Mouse (Mus musculus): Measurements from ENCODE around the gene Myo19. TPM values are rescaled to one million over a fixed set of nuclear protein-coding genes. Genes with fewer than 3 reads are reported as not detected.

Gene Myo19
- polyA plus RNA-seq, 1 experiment from 2014 or later, result 7.7 TPM

GRCm38 (mm10) chr11:84904597-84905144 lies 24.7 kb downstream of the Myo19 start:
- Histone ChIP-seq H3K4me1 (ENCODE audit: control insufficient read depth, insufficient read depth, low read length) (no peaks in the 10 kb centered on the region), H3K9me3 (ENCODE audit: control insufficient read depth, low read length) (no peaks in the 10 kb centered on the region), H3K36me3 (ENCODE audit: control insufficient read depth, insufficient read depth, low read length) (peaks cover 37% of the 10 kb centered on the region), H3K4me3 (ENCODE audit: low read depth, low read length) (no peak overlapping the region), H3K9ac (ENCODE audit: low read length) (no peak overlapping the region), H3K27me3 (ENCODE audit: control insufficient read depth, insufficient read depth, low read length) (no peaks in the 10 kb centered on the region), H3K27ac (ENCODE audit: low read depth, low read length) (no peak overlapping the region), H3K4me2 (no peak overlapping the region)
- no peak for DNase-seq (ENCODE audit: low spot score, missing footprints)
- WGBS, result 82% methylated on average over 9 of the region's 9 CpGs
- no peak for ATAC-seq (ENCODE audit: low FRiP score)

- Histone ChIP-seq H3K27me3 (ENCODE audit: control insufficient read depth, insufficient read depth, low read length) (no peaks in the 10 kb centered on the region), H3K36me3 (ENCODE audit: control insufficient read depth, insufficient read depth, low read length) (peaks cover 41% of the 10 kb centered on the region), H3K4me1 (ENCODE audit: control insufficient read depth, insufficient read depth, low read length) (no peaks in the 10 kb centered on the region), H3K9me3 (ENCODE audit: control insufficient read depth, low read length) (no peaks in the 10 kb centered on the region), H3K27ac (ENCODE audit: low read depth, low read length) (no peak overlapping the region), H3K4me2 (no peak overlapping the region), H3K4me3 (ENCODE audit: low read depth, low read length) (no peak overlapping the region), H3K9ac (ENCODE audit: low read length) (no peak overlapping the region)
- DNase-seq (ENCODE audit: low spot score, missing footprints), result no peak
- 87% methylated on average over 3 of the region's 3 CpGs for WGBS
- no peak for ATAC-seq (ENCODE audit: low FRiP score)
These were observed 27.1 kb downstream of the Myo19 start for GRCm38 (mm10) chr11:84907081-84907480.

- Histone ChIP-seq H3K9ac (ENCODE audit: low read length) (no peak overlapping the region), H3K9me3 (ENCODE audit: control insufficient read depth, low read length) (no peaks in the 10 kb centered on the region), H3K27me3 (ENCODE audit: control insufficient read depth, insufficient read depth, low read length) (no peaks in the 10 kb centered on the region), H3K36me3 (ENCODE audit: control insufficient read depth, insufficient read depth, low read length) (peaks cover 36% of the 10 kb centered on the region), H3K27ac (ENCODE audit: low read depth, low read length) (no peak overlapping the region), H3K4me1 (ENCODE audit: control insufficient read depth, insufficient read depth, low read length) (no peaks in the 10 kb centered on the region), H3K4me3 (ENCODE audit: low read depth, low read length) (no peak overlapping the region), H3K4me2 (no peak overlapping the region)
- no peak for ATAC-seq (ENCODE audit: low FRiP score)
- 95% methylated on average over 6 of the region's 6 CpGs for WGBS
- DNase-seq (ENCODE audit: low spot score, missing footprints), result no peak
These were observed 28.5 kb downstream of the Myo19 start for GRCm38 (mm10) chr11:84908480-84908879.

- no peak overlapping the region for H3K4me2 ChIP-seq
- 91% methylated on average over 4 of the region's 4 CpGs for WGBS
- no peak overlapping the region for H3K4me3 ChIP-seq (ENCODE audit: low read depth, low read length)
- no peak for DNase-seq (ENCODE audit: low spot score, missing footprints)
- peaks cover under 1% of the 10 kb centered on the region; the same call in 1 of the 2 replicates for H3K4me1 ChIP-seq (ENCODE audit: control insufficient read depth, insufficient read depth, low read length)
- H3K27ac ChIP-seq (ENCODE audit: low read depth, low read length), result no peak overlapping the region
- no peaks in the 10 kb centered on the region for H3K27me3 ChIP-seq (ENCODE audit: control insufficient read depth, insufficient read depth, low read length)
- no peaks in the 10 kb centered on the region for H3K9me3 ChIP-seq (ENCODE audit: control insufficient read depth, low read length)
- no peak overlapping the region for H3K9ac ChIP-seq (ENCODE audit: low read length)
- ATAC-seq (ENCODE audit: low FRiP score), result no peak
- H3K36me3 ChIP-seq (ENCODE audit: control insufficient read depth, insufficient read depth, low read length), result peaks cover 36% of the 10 kb centered on the region
These were observed 30.5 kb downstream of the Myo19 start for GRCm38 (mm10) chr11:84910411-84910810.

- no peak overlapping the region for H3K4me3 ChIP-seq (ENCODE audit: low read depth, low read length)
- ATAC-seq (ENCODE audit: low FRiP score), result no peak
- 86% methylated on average over 5 of the region's 5 CpGs for WGBS
These were observed 34.7 kb downstream of the Myo19 start for GRCm38 (mm10) chr11:84914673-84915072.

GRCm38 (mm10) chr11:84916053-84916702 lies 36.2 kb downstream of the Myo19 start, which contains the start of gene Znhit3:
TSS of gene Znhit3 (minus strand) at chr11:84916366.
- Histone ChIP-seq H3K4me2 (peak within 1 kb of the TSS; percentile 68), H3K36me3 (ENCODE audit: control insufficient read depth, insufficient read depth, low read length) (peaks cover 9% of the 10 kb centered on the region), H3K27ac (ENCODE audit: low read depth, low read length) (no peak within 1 kb of the TSS), H3K27me3 (ENCODE audit: control insufficient read depth, insufficient read depth, low read length) (no peaks in the 10 kb centered on the region), H3K4me1 (ENCODE audit: control insufficient read depth, insufficient read depth, low read length) (peaks cover 4% of the 10 kb centered on the region; the same call in 1 of the 2 replicates), H3K9me3 (ENCODE audit: control insufficient read depth, low read length) (no peaks in the 10 kb centered on the region), H3K4me3 (ENCODE audit: low read depth, low read length) (peak within 1 kb of the TSS; percentile 93), H3K9ac (ENCODE audit: low read length) (peak within 1 kb of the TSS; percentile 88)
- 3% methylated on average over 34 of the region's 34 CpGs for WGBS
- DNase-seq (ENCODE audit: low spot score, missing footprints) (peak; percentile 93), ATAC-seq (ENCODE audit: low FRiP score) (peak; percentile 90)

More at GRCm38 (mm10) chr11:84914673-84915072, 34.7 kb downstream of the Myo19 start:
- Histone ChIP-seq H3K36me3 (ENCODE audit: control insufficient read depth, insufficient read depth, low read length) (peaks cover 19% of the 10 kb centered on the region), H3K4me1 (ENCODE audit: control insufficient read depth, insufficient read depth, low read length) (peaks cover 4% of the 10 kb centered on the region; the same call in 1 of the 2 replicates), H3K9ac (ENCODE audit: low read length) (no peak overlapping the region), H3K9me3 (ENCODE audit: control insufficient read depth, low read length) (no peaks in the 10 kb centered on the region), H3K27me3 (ENCODE audit: control insufficient read depth, insufficient read depth, low read length) (no peaks in the 10 kb centered on the region), H3K27ac (ENCODE audit: low read depth, low read length) (no peak overlapping the region), H3K4me2 (no peak overlapping the region)
- DNase-seq (ENCODE audit: low spot score, missing footprints), result no peak

GRCm38 (mm10) chr11:84916703-84917300 lies 36.9 kb downstream of the Myo19 start:
- no peaks in the 10 kb centered on the region for H3K27me3 ChIP-seq (ENCODE audit: control insufficient read depth, insufficient read depth, low read length)
- peak overlapping the region; percentile 48 for H3K4me2 ChIP-seq
- H3K9me3 ChIP-seq (ENCODE audit: control insufficient read depth, low read length), result no peaks in the 10 kb centered on the region
- DNase-seq (ENCODE audit: low spot score, missing footprints) (peak; percentile 84), ATAC-seq (ENCODE audit: low FRiP score) (no peak)
- H3K27ac ChIP-seq (ENCODE audit: low read depth, low read length), result no peak overlapping the region
- peaks cover 4% of the 10 kb centered on the region; the same call in 1 of the 2 replicates for H3K4me1 ChIP-seq (ENCODE audit: control insufficient read depth, insufficient read depth, low read length)
- WGBS, result 58% methylated on average over 7 of the region's 7 CpGs
- peak overlapping the region; percentile 88 for H3K9ac ChIP-seq (ENCODE audit: low read length)
- peak overlapping the region; percentile 93 for H3K4me3 ChIP-seq (ENCODE audit: low read depth, low read length)
- H3K36me3 ChIP-seq (ENCODE audit: control insufficient read depth, insufficient read depth, low read length), result peaks cover 5% of the 10 kb centered on the region; the same call in 1 of the 2 replicates

GRCm38 (mm10) chr11:84918425-84918824 lies 38.5 kb downstream of the Myo19 start:
- no peaks in the 10 kb centered on the region for H3K9me3 ChIP-seq (ENCODE audit: control insufficient read depth, low read length)
- no peak overlapping the region for H3K4me3 ChIP-seq (ENCODE audit: low read depth, low read length)
- no peak overlapping the region; the same call in 1 of the 2 replicates for H3K4me2 ChIP-seq
- ATAC-seq (ENCODE audit: low FRiP score) (0 out of 2 replicates have a peak, but pooled peaks have one; percentile 70), DNase-seq (ENCODE audit: low spot score, missing footprints) (peak; percentile 99)
- H3K27me3 ChIP-seq (ENCODE audit: control insufficient read depth, insufficient read depth, low read length), result no peaks in the 10 kb centered on the region
- H3K9ac ChIP-seq (ENCODE audit: low read length), result no peak overlapping the region
- WGBS, result 4% methylated on average over 16 of the region's 16 CpGs
- H3K36me3 ChIP-seq (ENCODE audit: control insufficient read depth, insufficient read depth, low read length), result no peaks in the 10 kb centered on the region; the same call in 1 of the 2 replicates
- no peak overlapping the region for H3K27ac ChIP-seq (ENCODE audit: low read depth, low read length)
- H3K4me1 ChIP-seq (ENCODE audit: control insufficient read depth, insufficient read depth, low read length), result peaks cover 4% of the 10 kb centered on the region; the same call in 1 of the 2 replicates

- H3K27me3 ChIP-seq (ENCODE audit: control insufficient read depth, insufficient read depth, low read length), result no peaks in the 10 kb centered on the region
- H3K4me2 ChIP-seq, result no peak overlapping the region
- WGBS, result 42% methylated on average over 3 of the region's 3 CpGs
- H3K4me3 ChIP-seq (ENCODE audit: low read depth, low read length), result no peak overlapping the region
- H3K36me3 ChIP-seq (ENCODE audit: control insufficient read depth, insufficient read depth, low read length), result no peaks in the 10 kb centered on the region
- H3K27ac ChIP-seq (ENCODE audit: low read depth, low read length), result no peak overlapping the region
- no peak for ATAC-seq (ENCODE audit: low FRiP score)
- no peak overlapping the region for H3K9ac ChIP-seq (ENCODE audit: low read length)
- no peaks in the 10 kb centered on the region for H3K9me3 ChIP-seq (ENCODE audit: control insufficient read depth, low read length)
- H3K4me1 ChIP-seq (ENCODE audit: control insufficient read depth, insufficient read depth, low read length), result peaks cover 4% of the 10 kb centered on the region; the same call in 1 of the 2 replicates
- no peak for DNase-seq (ENCODE audit: low spot score, missing footprints)
These were observed 39.3 kb downstream of the Myo19 start for GRCm38 (mm10) chr11:84919276-84919675.
